Mouse (Mus musculus) embryonic fibroblast, embryonic 13.5 days (primary cell): ENCODE measurements around the gene Fam53b.

Experiments
- CTCF ChIP-seq: IDR thresholded peaks from 2 replicates; pipeline ENCODE4 v1.5.1; 2011; ENCODE audit warnings: mild to moderate bottlenecking, control low read depth, low read length, moderate library complexity, borderline replicate concordance; ENCODE audit not compliant: insufficient read depth
- POLR2A ChIP-seq: IDR thresholded peaks from 2 replicates; pipeline ENCODE4 v1.6.1; 2011; ENCODE audit warnings: low read depth, mild to moderate bottlenecking, control low read depth, low read length, moderate library complexity

- TF ChIP-seq CTCF (no peak), POLR2A (no peak)
Observed at GRCm38 (mm10) chr7:132664815-132665214, 148.9 kb downstream of the Fam53b start.
